Mouse (Mus musculus) layer of hippocampus, adult 8-10 months (tissue): Measurements from ENCODE around the gene Rhebl1. TPM values are rescaled to one million over a fixed set of nuclear protein-coding genes. Genes with fewer than 3 reads are reported as not detected.

ENCODE experiments used
- total RNA-seq, 4 experiments: library from RNA; stranded (reverse); gene quantifications; 2 replicates each; pipeline ENCODE4 v1.2.4; 2022

Gene Rhebl1
- total RNA-seq, 4 experiments from 2014 or later, result 4.9 to 10.4 (median 7.9) TPM

Other genes with a start within 250 kb of the Rhebl1 start
- gene Ddx23, start 231.6 kb downstream of the Rhebl1 start, total RNA-seq, result 10 to 100 TPM; 76.3 to 89.4 (median 85.9) TPM
- gene Rnd1, start 217.1 kb downstream of the Rhebl1 start, total RNA-seq, result 1 to 10 TPM; 6.3 to 8.7 (median 7.3) TPM
- 10 to 100 TPM in 1 of 4 experiments, 1 to 10 TPM in 3; 7.4 to 10.4 (median 8.4) TPM for gene Ccdc65, start 186.3 kb downstream of the Rhebl1 start, total RNA-seq
- gene Fkbp11, start 166.3 kb downstream of the Rhebl1 start, total RNA-seq, result 1 to 10 TPM; 1.2 to 2.3 (median 1.5) TPM
- 100 to 1,000 TPM; 730 to 835 (median 787) TPM for gene Arf3, start 131.3 kb downstream of the Rhebl1 start, total RNA-seq
- under 1 TPM; 0.16 to 0.59 (median 0.41) TPM for gene Wnt10b, start 116.4 kb downstream of the Rhebl1 start, total RNA-seq
- not detected for gene Wnt1, start 104.7 kb downstream of the Rhebl1 start, total RNA-seq
- 1,000 to 10,000 TPM; 1,258 to 1,383 (median 1,345) TPM for gene Ddn, start 85.0 kb downstream of the Rhebl1 start, total RNA-seq
- 10 to 100 TPM; 49.0 to 55.2 (median 50.2) TPM for gene Prkag1, start 63.0 kb downstream of the Rhebl1 start, total RNA-seq
- 10 to 100 TPM; 77.8 to 96.0 (median 89.6) TPM for gene Kmt2d, start 23.3 kb downstream of the Rhebl1 start, total RNA-seq
- gene Dhh, start 4.0 kb upstream of the Rhebl1 start, total RNA-seq, result under 1 TPM in 3 of 4 experiments, not detected in 1; 0.18 to 0.34 (median 0.23) TPM
- gene Lmbr1l, start 23.7 kb upstream of the Rhebl1 start, total RNA-seq, result 10 to 100 TPM; 17.9 to 21.8 (median 19.6) TPM
- gene Tuba1b, start 40.0 kb upstream of the Rhebl1 start, total RNA-seq, result 100 to 1,000 TPM; 488 to 526 (median 515) TPM
- not detected for gene Gm49450, start 59.0 kb upstream of the Rhebl1 start, total RNA-seq
- 100 to 1,000 TPM; 800 to 882 (median 860) TPM for gene Tuba1a, start 59.2 kb upstream of the Rhebl1 start, total RNA-seq
- gene Tuba1c, start 135.4 kb upstream of the Rhebl1 start, total RNA-seq, result 10 to 100 TPM; 47.7 to 64.5 (median 52.7) TPM
- 1 to 10 TPM in 3 of 4 experiments, under 1 TPM in 1; 0.96 to 1.9 (median 1.4) TPM for gene Prph, start 160.6 kb upstream of the Rhebl1 start, total RNA-seq
- gene Troap, start 180.0 kb upstream of the Rhebl1 start, total RNA-seq, result under 1 TPM; 0.33 to 0.66 (median 0.46) TPM
- gene C1ql4, start 193.3 kb upstream of the Rhebl1 start, total RNA-seq, result under 1 TPM in 1 of 4 experiments, not detected in 3; 0.21 TPM
- gene Dnajc22, start 198.6 kb upstream of the Rhebl1 start, total RNA-seq, result under 1 TPM in 3 of 4 experiments, not detected in 1; 0.31 to 0.39 (median 0.34) TPM
- gene Spats2, start 231.4 kb upstream of the Rhebl1 start, total RNA-seq, result 10 to 100 TPM; 29.6 to 31.8 (median 30.0) TPM